In the genomic region with DNA sequence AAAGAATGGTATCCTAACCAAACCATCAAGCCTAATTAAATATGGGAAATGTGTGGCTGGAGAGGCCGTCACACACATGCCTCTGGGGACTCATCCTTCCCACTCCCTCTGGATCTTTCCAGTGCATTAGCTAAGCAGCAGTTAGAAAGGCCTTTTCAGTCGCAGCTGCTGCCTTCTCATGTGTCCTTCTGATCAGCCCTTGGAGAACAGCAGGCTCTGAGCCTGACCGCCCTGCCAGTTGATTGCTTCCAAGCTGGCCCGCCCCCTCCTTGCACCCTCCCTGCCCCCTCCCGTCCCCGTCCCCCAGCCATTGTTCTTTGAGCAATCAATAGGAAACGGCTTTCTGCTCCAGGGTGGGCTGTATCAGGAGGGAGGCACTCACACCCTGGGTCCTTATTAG, we compare ENCODE assay signal across 8 mouse cellular contexts. TPM values are rescaled to one million over a fixed set of nuclear protein-coding genes. Genes with fewer than 3 reads are reported as not detected.
DNase-seq lines count a peak whose midpoint lies in the region; ATAC-seq and TF ChIP-seq lines count a peak whose summit lies in the region.

No protein-coding gene starts in this region.

- H3K4me1 ChIP-seq in lung, embryonic 14.5 days (ENCODE audit: insufficient read depth), result no peaks in the 10 kb centered on the region
- H3K4me1 ChIP-seq in forebrain, embryonic 12.5 days, result peaks cover 11% of the 10 kb centered on the region
- H3K4me1 ChIP-seq in hindbrain, embryonic 10.5 days (replicated peaks), result peaks cover 30% of the 10 kb centered on the region
- H3K4me1 ChIP-seq in neural tube, embryonic 12.5 days, result 0 out of 2 replicates have a peak, but pooled peaks cover 10% of the 10 kb centered on the region
- no peaks in the 10 kb centered on the region for H3K4me1 ChIP-seq in lung, adult 2 months (ENCODE audit: control insufficient read depth, insufficient read depth, low read length)

- no peak for TF ChIP-seq CTCF in lung, embryonic 14.5 days (IDR thresholded peaks at IDR 0.05; ENCODE audit: low read depth)
- no peak for TF ChIP-seq CTCF in lung, adult 2 months (IDR thresholded peaks at IDR 0.05; ENCODE audit: insufficient read depth, low read length)

- no peak for TF ChIP-seq POLR2A in lung, adult 2 months (IDR thresholded peaks at IDR 0.05; ENCODE audit: borderline replicate concordance, extremely low read depth, low read depth, low read length)

- H3K27me3 ChIP-seq in lung, embryonic 14.5 days (ENCODE audit: insufficient read depth, low read length), result no peaks in the 10 kb centered on the region
- H3K27me3 ChIP-seq in forebrain, embryonic 12.5 days, result no peaks in the 10 kb centered on the region
- H3K27me3 ChIP-seq in hindbrain, embryonic 10.5 days (ENCODE audit: insufficient read depth, poor library complexity, severe bottlenecking), result no peaks in the 10 kb centered on the region
- no peaks in the 10 kb centered on the region for H3K27me3 ChIP-seq in neural tube, embryonic 12.5 days (replicated peaks)

- H3K27ac ChIP-seq in lung, embryonic 14.5 days (ENCODE audit: low read depth), result no peak overlapping the region
- H3K27ac ChIP-seq in forebrain, embryonic 12.5 days, result peak overlapping the region; percentile 78
- H3K27ac ChIP-seq in hindbrain, embryonic 10.5 days, result peak overlapping the region; percentile 86
- peak overlapping the region; percentile 54; the same call in 1 of the 2 replicates for H3K27ac ChIP-seq in neural tube, embryonic 12.5 days

- peak; percentile 49; the same call in 1 of the 2 replicates for ATAC-seq in lung, embryonic 14.5 days (ENCODE audit: insufficient read depth)
- ATAC-seq in forebrain, embryonic 12.5 days (ENCODE audit: low FRiP score), result peak; percentile 95
- peak; percentile 93 for ATAC-seq in neural tube, embryonic 12.5 days (ENCODE audit: low FRiP score, low read depth)
- ATAC-seq in monocyte, adult 5-6 weeks (replicated peaks; ENCODE audit: insufficient number of reproducible peaks, low FRiP score, low TSS enrichment, poor library complexity, severe bottlenecking), result no peak

- H3K4me2 ChIP-seq in lung, embryonic 14.5 days, result no peak overlapping the region
- peak overlapping the region; percentile 19; the same call in 1 of the 2 replicates for H3K4me2 ChIP-seq in forebrain, embryonic 12.5 days
- H3K4me2 ChIP-seq in neural tube, embryonic 12.5 days (replicated peaks), result peak overlapping the region; percentile 21

- H3K9me3 ChIP-seq in lung, embryonic 14.5 days (ENCODE audit: low read depth, low read length), result no peaks in the 10 kb centered on the region
- no peaks in the 10 kb centered on the region for H3K9me3 ChIP-seq in forebrain, embryonic 12.5 days
- no peaks in the 10 kb centered on the region for H3K9me3 ChIP-seq in hindbrain, embryonic 10.5 days
- H3K9me3 ChIP-seq in neural tube, embryonic 12.5 days, result no peaks in the 10 kb centered on the region

- no peaks in the 10 kb centered on the region for H3K36me3 ChIP-seq in lung, embryonic 14.5 days (ENCODE audit: insufficient read depth)
- no peaks in the 10 kb centered on the region for H3K36me3 ChIP-seq in forebrain, embryonic 12.5 days (replicated peaks)
- H3K36me3 ChIP-seq in hindbrain, embryonic 10.5 days, result no peaks in the 10 kb centered on the region
- no peaks in the 10 kb centered on the region for H3K36me3 ChIP-seq in neural tube, embryonic 12.5 days

- no peak overlapping the region for H3K9ac ChIP-seq in lung, embryonic 14.5 days
- H3K9ac ChIP-seq in forebrain, embryonic 12.5 days, result no peak overlapping the region
- no peak overlapping the region for H3K9ac ChIP-seq in neural tube, embryonic 12.5 days

- no peak overlapping the region for H3K4me3 ChIP-seq in lung, embryonic 14.5 days (ENCODE audit: low read depth, low read length)
- H3K4me3 ChIP-seq in forebrain, embryonic 12.5 days (replicated peaks), result no peak overlapping the region
- 0 out of 2 replicates have a peak overlapping the region, but pooled peaks have one; percentile 21 for H3K4me3 ChIP-seq in hindbrain, embryonic 10.5 days
- H3K4me3 ChIP-seq in neural tube, embryonic 12.5 days, result no peak overlapping the region
- no peak overlapping the region for H3K4me3 ChIP-seq in lung, adult 2 months (replicated peaks; ENCODE audit: extremely low read depth, low read depth, low read length)

- 9% methylated on average over 7 of the region's 7 CpGs for WGBS in lung, embryonic 14.5 days
- WGBS in forebrain, embryonic 12.5 days, result under 1% methylated on average over 7 of the region's 7 CpGs
- WGBS in hindbrain, embryonic 10.5 days, result 1% methylated on average over 7 of the region's 7 CpGs
- 1% methylated on average over 7 of the region's 7 CpGs for WGBS in neural tube, embryonic 12.5 days
- WGBS in lung, adult 2 months, result 34% methylated on average over 7 of the region's 7 CpGs

- DNase-seq in lung, embryonic 14.5 days, result peak; percentile 37
- DNase-seq in lung, postnatal 4 days, result no peak
- peak; percentile 83 for DNase-seq in hindbrain, embryonic 10.5 days (ENCODE audit: low spot score)
- no peak for DNase-seq in thymus, postnatal 0 days (ENCODE audit: low spot score)
- no peak for DNase-seq in lung, adult 2 months

RNA-seq across cellular contexts. Expression of a gene that starts 27.7 kb away (rescaled TPM):
- 0.51 and 0.68 TPM in 2 replicates for polyA plus RNA-seq in lung, embryonic 14.5 days (2014; fragmentation: Nextera tagmentation; extraction: Ambion mirVana)
- 18.3 and 21.0 TPM in 2 replicates for polyA plus RNA-seq in forebrain, embryonic 12.5 days (2016; fragmentation: Nextera tagmentation; extraction: Ambion mirVana)
- 11.2 and 18.7 TPM in 2 replicates for polyA plus RNA-seq in hindbrain, embryonic 10.5 days (2016; fragmentation: Nextera tagmentation; extraction: Ambion mirVana)
- polyA plus RNA-seq in neural tube, embryonic 12.5 days (2016; fragmentation: Nextera tagmentation; extraction: Ambion mirVana), result 27.6 and 29.5 TPM in 2 replicates
- 0.40 and 0.53 TPM in 2 replicates for polyA plus RNA-seq in thymus, postnatal 0 days (2015; fragmentation: Nextera tagmentation; extraction: Ambion mirVana)
- 0.10 to 0.11 TPM in 2 of 3 replicates, not detected in the other for total RNA-seq in monocyte, adult 5-6 weeks (2017)
- 0.50 and 0.96 TPM in 2 replicates for polyA plus RNA-seq in lung, adult 2 months (2012; rRNA removed)

Comparison
In these comparisons a context has a peak if more than half of its experiments do, and no peak if none do; other contexts are left out.
1. DNase-seq: peak in lung, embryonic 14.5 days (single experiment) and hindbrain, embryonic 10.5 days (single experiment); none in lung, postnatal 4 days (0 of 2), thymus, postnatal 0 days (single experiment) and lung, adult 2 months (single experiment).